Mouse (Mus musculus) hindbrain, postnatal 0 days (tissue): ENCODE results near the gene Prkg1. TPM values are rescaled to one million over a fixed set of nuclear protein-coding genes. Genes with fewer than 3 reads are reported as not detected.

Experiments used
- ATAC-seq: fragments of 200-750 bp; cut with Nextera tagmentation; 2 replicates; pipeline ENCODE4 v1.8.0; 2017; ENCODE audit warnings: mild to moderate bottlenecking, moderate TSS enrichment, moderate library complexity
- DNase-seq: peaks from one replicate; pipeline ENCODE4 v3.0.0-alpha.2; 2015; ENCODE audit warnings: low spot score
- H3K27ac ChIP-seq: fragments of 300-500 bp; sonication (generic); 2 replicates; pipeline ENCODE4 v1.5.1; 2014; ENCODE audit warnings: mild to moderate bottlenecking
- H3K27me3 ChIP-seq: fragments of 300-500 bp; sonication (generic); 2 replicates; pipeline ENCODE4 v1.6.1; 2014; ENCODE audit warnings: low read length, mixed read lengths; ENCODE audit not compliant: insufficient read depth
- H3K36me3 ChIP-seq: fragments of 300-500 bp; sonication (generic); 2 replicates; pipeline ENCODE4 v1.6.1; 2014; ENCODE audit warnings: low read length, mixed read lengths; ENCODE audit not compliant: insufficient read depth
- H3K4me1 ChIP-seq: fragments of 300-500 bp; sonication (generic); 2 replicates; pipeline ENCODE4 v1.6.1; 2014; ENCODE audit warnings: antibody characterized with exemption, low read length, mixed read lengths; ENCODE audit not compliant: insufficient read depth
- H3K4me2 ChIP-seq: fragments of 300-500 bp; sonication (generic); 2 replicates; pipeline ENCODE4 v1.6.1; 2014; ENCODE audit warnings: low read depth, mild to moderate bottlenecking, low read length, moderate library complexity, mixed read lengths
- H3K4me3 ChIP-seq: fragments of 300-500 bp; sonication (generic); 2 replicates; pipeline ENCODE4 v1.5.1; 2014; ENCODE audit warnings: low read length
- H3K9ac ChIP-seq: fragments of 300-500 bp; sonication (generic); replicated peaks from 2 replicates; pipeline ENCODE4 v1.6.1; 2014; ENCODE audit warnings: mild to moderate bottlenecking, low read length, moderate library complexity, mixed read lengths
- H3K9me3 ChIP-seq: fragments of 300-500 bp; sonication (generic); 2 replicates; pipeline ENCODE4 v1.6.1; 2016; ENCODE audit warnings: low read length, mixed read lengths
- CTCF ChIP-seq: IDR thresholded peaks from 2 replicates; pipeline ENCODE4 v1.5.1; 2016; ENCODE audit warnings: antibody characterized with exemption, control low read depth, low read depth
- WGBS: fragments of 180-500 bp; shearing (Covaris S2); extraction: QIAGEN DNeasy Blood & Tissue Kit; methylation state at CpG from one replicate; pipeline ENCODE4 v1.1.7; 2014; 5-methylcytosine and 5-hydroxymethylcytosine counted together
- polyA plus RNA-seq: library from polyadenylated mRNA; unstranded; fragments of >200 nt; fragmentation: Nextera tagmentation; extraction: Ambion mirVana; gene quantifications from 2 replicates; pipeline ENCODE4 v1.2.1, GENCODE M21; 2015
- total RNA-seq: library from RNA; depleted of rRNA; stranded (reverse); fragments of >200 nt; gene quantifications from 2 replicates; pipeline ENCODE4 v1.2.3, GENCODE M21; 2014

Prkg1 gene
- total and polyA plus RNA-seq, 2 experiments from 2014 or later, result 5.3 to 8.6 TPM

- DNase-seq, result peak; percentile 54
- Histone ChIP-seq H3K4me2 (no peak overlapping the region), H3K36me3 (no peaks in the 10 kb centered on the region), H3K4me3 (no peak overlapping the region), H3K4me1 (no peaks in the 10 kb centered on the region), H3K9me3 (no peaks in the 10 kb centered on the region), H3K27me3 (no peaks in the 10 kb centered on the region), H3K27ac (no peak overlapping the region), H3K9ac (no peak overlapping the region)
- ATAC-seq, result 0 out of 2 replicates have a peak, but pooled peaks have one; percentile 12
- no peak for TF ChIP-seq CTCF
- 58% methylated on average over 6 of the region's 6 CpGs for WGBS
Observed at GRCm38 (mm10) chr19:31158944-31159460, 605.8 kb downstream of the Prkg1 start.

DNA sequence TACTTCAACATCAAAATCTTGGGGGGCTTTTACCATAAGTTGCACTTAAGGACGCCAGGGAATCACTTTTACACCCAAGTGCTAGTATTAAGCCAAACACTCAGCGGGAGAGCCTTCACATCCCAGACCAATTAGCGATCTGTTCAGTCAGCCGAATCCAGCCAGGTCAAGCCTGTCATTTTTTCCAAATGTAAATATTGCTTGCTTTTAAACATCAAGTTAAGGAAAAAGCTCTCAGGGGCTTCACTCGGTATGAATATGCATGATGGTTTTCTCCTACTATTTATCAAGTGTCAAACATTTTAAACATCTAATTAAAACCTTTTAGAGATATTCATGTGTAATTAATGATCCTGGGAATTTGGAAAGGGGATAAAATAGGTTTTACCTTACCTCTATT lies 611.4 kb downstream of the Prkg1 start:
- Histone ChIP-seq H3K4me2 (no peak overlapping the region), H3K9ac (no peak overlapping the region), H3K27ac (no peak overlapping the region), H3K27me3 (no peaks in the 10 kb centered on the region), H3K4me1 (no peaks in the 10 kb centered on the region), H3K9me3 (no peaks in the 10 kb centered on the region), H3K4me3 (no peak overlapping the region), H3K36me3 (no peaks in the 10 kb centered on the region)
- no peak for TF ChIP-seq CTCF
- DNase-seq, result peak; percentile 6
- ATAC-seq, result no peak
- 27% methylated on average over 5 of the region's 5 CpGs for WGBS

- WGBS, result 94% methylated on average over 2 of the region's 2 CpGs
Observed at GRCm38 (mm10) chr19:31149902-31150301, 614.9 kb downstream of the Prkg1 start.

GRCm38 (mm10) chr19:31147457-31147856 lies 617.4 kb downstream of the Prkg1 start:
- no peak for TF ChIP-seq CTCF
- H3K27me3 ChIP-seq, result no peaks in the 10 kb centered on the region
- H3K4me1 ChIP-seq, result no peaks in the 10 kb centered on the region
- H3K9me3 ChIP-seq, result no peaks in the 10 kb centered on the region
- no peak for ATAC-seq
- WGBS, result 94% methylated on average over 2 of the region's 2 CpGs
- H3K4me2 ChIP-seq, result no peak overlapping the region
- H3K36me3 ChIP-seq, result no peaks in the 10 kb centered on the region
- no peak for DNase-seq
- H3K27ac ChIP-seq, result no peak overlapping the region
- no peak overlapping the region for H3K9ac ChIP-seq
- no peak overlapping the region for H3K4me3 ChIP-seq

More at GRCm38 (mm10) chr19:31149902-31150301, 614.9 kb downstream of the Prkg1 start:
- no peak overlapping the region for H3K27ac ChIP-seq
- no peaks in the 10 kb centered on the region for H3K36me3 ChIP-seq
- no peak overlapping the region for H3K4me3 ChIP-seq
- DNase-seq (no peak), ATAC-seq (no peak)
- H3K9ac ChIP-seq, result no peak overlapping the region
- no peak overlapping the region for H3K4me2 ChIP-seq
- TF ChIP-seq CTCF, result no peak
- H3K9me3 ChIP-seq, result no peaks in the 10 kb centered on the region
- no peaks in the 10 kb centered on the region for H3K27me3 ChIP-seq
- no peaks in the 10 kb centered on the region for H3K4me1 ChIP-seq

DNA sequence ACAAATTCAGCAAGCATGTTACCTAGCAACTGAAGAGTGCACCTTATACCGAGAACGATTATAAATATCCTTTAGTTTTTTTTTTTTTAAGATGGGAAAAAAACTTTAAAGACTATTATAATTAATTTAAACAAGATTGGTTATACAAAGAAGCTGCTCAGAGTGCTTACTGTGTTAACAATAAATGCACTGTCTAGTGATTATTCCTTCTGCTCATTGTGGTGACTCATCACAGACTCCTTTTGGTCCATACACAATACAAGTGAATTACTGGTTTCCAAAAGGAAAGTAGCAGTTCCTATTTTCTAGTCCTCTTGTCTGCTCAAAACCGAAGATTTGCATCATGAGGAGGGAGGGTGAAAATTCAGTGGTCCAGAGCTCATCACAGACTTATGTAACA lies 618.7 kb downstream of the Prkg1 start:
- DNase-seq, result no peak
- 67% methylated on average over 3 of the region's 3 CpGs for WGBS
- H3K9me3 ChIP-seq, result no peaks in the 10 kb centered on the region
- TF ChIP-seq CTCF, result no peak
- no peaks in the 10 kb centered on the region for H3K27me3 ChIP-seq
- H3K4me2 ChIP-seq, result no peak overlapping the region
- H3K27ac ChIP-seq, result no peak overlapping the region
- H3K4me3 ChIP-seq, result no peak overlapping the region
- ATAC-seq, result no peak
- no peaks in the 10 kb centered on the region for H3K36me3 ChIP-seq
- no peak overlapping the region for H3K9ac ChIP-seq
- no peaks in the 10 kb centered on the region for H3K4me1 ChIP-seq

DNA sequence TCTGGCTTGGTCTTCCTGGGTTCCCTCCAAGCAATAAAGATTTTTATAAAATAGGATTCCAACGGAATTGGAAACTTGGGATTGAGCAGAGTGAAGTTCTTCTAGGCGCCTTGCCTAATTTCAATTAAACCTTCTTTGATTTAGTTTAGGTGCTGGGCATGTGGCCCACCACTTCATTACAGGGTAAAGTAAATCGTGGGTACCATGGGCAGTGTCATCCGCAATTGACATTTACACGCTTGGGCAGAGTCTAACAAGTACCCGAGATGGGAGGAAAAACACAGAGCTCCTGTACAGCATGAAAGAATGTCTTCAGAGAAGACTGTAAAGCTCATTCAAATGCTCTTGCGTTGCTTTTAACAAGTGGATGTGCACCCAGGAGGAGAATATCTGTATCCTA lies 622.9 kb downstream of the Prkg1 start:
- DNase-seq, result no peak

GRCm38 (mm10) chr19:31136316-31136715 lies 628.5 kb downstream of the Prkg1 start:
- no peaks in the 10 kb centered on the region for H3K36me3 ChIP-seq
- ATAC-seq, result no peak
- H3K27ac ChIP-seq, result no peak overlapping the region
- WGBS, result 6% methylated on average over 2 of the region's 2 CpGs
- no peak overlapping the region for H3K4me2 ChIP-seq
- H3K4me1 ChIP-seq, result no peaks in the 10 kb centered on the region
- H3K9me3 ChIP-seq, result no peaks in the 10 kb centered on the region
- H3K27me3 ChIP-seq, result no peaks in the 10 kb centered on the region
- no peak for TF ChIP-seq CTCF
- H3K9ac ChIP-seq, result no peak overlapping the region
- H3K4me3 ChIP-seq, result no peak overlapping the region
- DNase-seq, result no peak

More for the DNA sequence above, 622.9 kb downstream of the Prkg1 start:
- Histone ChIP-seq H3K4me2 (no peak overlapping the region), H3K4me3 (no peak overlapping the region), H3K27ac (no peak overlapping the region), H3K9ac (no peak overlapping the region), H3K36me3 (no peaks in the 10 kb centered on the region), H3K27me3 (no peaks in the 10 kb centered on the region), H3K4me1 (no peaks in the 10 kb centered on the region), H3K9me3 (no peaks in the 10 kb centered on the region)
- TF ChIP-seq CTCF, result no peak
- no peak for ATAC-seq
- 78% methylated on average over 7 of the region's 7 CpGs for WGBS
